Comparison of ENCODE assay signal across 9 mouse cellular contexts in genomic region chr11:35840282-35840681, GRCm38 (mm10). TPM values are rescaled to one million over a fixed set of nuclear protein-coding genes. Genes with fewer than 3 reads are reported as not detected.
DNase-seq lines count a peak whose midpoint lies in the region; TF ChIP-seq lines count a peak whose summit lies in the region.
"Had no signal": no experiment of that assay in that cellular context is flagged by ENCODE, and none has a peak within 500 bp of the region (broad histone marks: within the 10 kb centered on the region; RNA-seq: fewer than 3 reads in every experiment).

No protein-coding gene starts in this region.

- DNase-seq in layer of hippocampus, adult 2 months (ENCODE audit: low spot score in 2 of 2) = no peak
- no peak for DNase-seq in layer of hippocampus, adult 9-10 months (ENCODE audit: low spot score)
- peak; percentile 55 for DNase-seq in thymus, postnatal 4 days
- DNase-seq in thymus, postnatal 10 days (ENCODE audit: low spot score in 2 of 2) = no peak
- peak; percentile 91 for DNase-seq in ZHBTc4 (ENCODE audit: low read depth, low spot score)
- DNase-seq in ovary, adult 18-20 months (ENCODE audit: low spot score) = no peak
- DNase-seq in adrenal gland, adult 8-10 months = no peak
- DNase-seq: kidney, postnatal 25 days had no signal

- peak; percentile 60 for TF ChIP-seq CTCF in layer of hippocampus, adult 2 months (conservative IDR thresholded peaks at IDR 0.05)

- no peak overlapping the region for H3K27ac ChIP-seq in layer of hippocampus, adult 2 months
- H3K27ac ChIP-seq: liver, embryonic 15.5 days had no signal

- H3K4me3 ChIP-seq in layer of hippocampus, adult 2 months = no peak overlapping the region
- H3K4me3 ChIP-seq: liver, embryonic 15.5 days had no signal

RNA-seq across cellular contexts. Expression of gene Rars, which starts 6.0 kb away (rescaled TPM):
- total RNA-seq in layer of hippocampus, adult 2 months (2021) = 10 to 100 TPM; 45.6 to 53.6 TPM
- total RNA-seq in adrenal gland, adult 8-10 months (2022) = 10 to 100 TPM; 67.5 to 76.1 (median 74.2) TPM

RNA-seq across cellular contexts. Expression of gene Fbll1, which starts 41.6 kb away (rescaled TPM):
- total RNA-seq in layer of hippocampus, adult 2 months (2021) = 10 to 100 TPM; 42.9 to 48.9 TPM
- total RNA-seq in adrenal gland, adult 8-10 months (2022) = 1 to 10 TPM in 1 of 4 experiments, under 1 TPM in 3; 0.31 to 1.1 (median 0.94) TPM

Comparison
In these comparisons a context has a peak if more than half of its experiments do, and no peak if none do; other contexts are left out.
1. DNase-seq: peak in thymus, postnatal 4 days (single experiment) and ZHBTc4 (single experiment); none in layer of hippocampus, adult 2 months (0 of 2), layer of hippocampus, adult 9-10 months (single experiment), thymus, postnatal 10 days (0 of 2), ovary, adult 18-20 months (single experiment) and adrenal gland, adult 8-10 months (single experiment).
2. RNA of gene Fbll1, which starts 41.6 kb away (total RNA-seq): 42.9 to 48.9 TPM in layer of hippocampus, adult 2 months; 0.31 to 1.1 TPM in adrenal gland, adult 8-10 months; every median in the first group is over 10 times any median in the second.